Mouse (Mus musculus) thymus, postnatal 25 days (tissue): Measurements from ENCODE around the gene Adam8.

Experiments
- DNase-seq: peaks from one replicate; pipeline ENCODE4 v3.0.0; 2022

Adam8 gene

DNA sequence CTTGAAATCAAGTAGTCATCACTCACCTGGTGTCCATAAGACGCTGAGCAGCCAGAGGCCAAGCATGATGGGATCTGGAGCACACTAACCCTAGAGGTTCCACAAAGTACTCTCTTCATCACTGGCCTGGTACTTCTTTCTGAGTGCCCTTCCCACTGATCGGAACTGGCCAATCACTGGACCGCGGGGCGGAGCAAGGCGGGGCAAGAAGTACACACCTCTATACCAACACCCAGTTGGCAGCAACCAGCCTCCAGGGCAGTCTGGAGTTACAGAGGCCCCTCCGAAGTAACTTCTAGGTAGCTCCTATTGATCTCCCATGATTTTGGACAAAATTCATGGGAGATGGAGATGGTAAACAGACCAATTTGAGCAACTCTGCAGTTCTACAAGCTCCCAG lies at the start of gene Adam8:
Gene Adam8 (minus strand): TSS at position 157 of the 400 bp plus-strand sequence.
- DNase-seq = peak; percentile 25

DNA sequence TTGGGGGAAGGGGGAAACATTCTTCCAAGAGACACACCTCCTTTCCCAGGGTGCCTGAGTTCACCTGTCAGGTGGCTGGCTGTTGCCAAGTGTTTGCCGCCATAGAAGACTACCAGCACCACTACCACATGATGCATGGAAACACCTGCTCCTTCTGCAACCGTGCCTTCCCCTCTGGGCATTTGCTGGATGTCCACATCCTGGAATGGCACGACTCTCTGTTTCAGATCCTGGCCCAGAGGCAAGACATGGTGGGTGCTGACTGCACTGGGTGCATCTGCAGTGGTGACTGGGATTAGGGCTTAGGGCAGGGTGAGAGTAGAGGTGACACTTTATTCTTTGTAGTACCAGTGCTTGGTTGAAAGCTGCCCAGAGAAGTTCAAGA lies 44.8 kb upstream of the Adam8 start:
- DNase-seq = no peak

DNA sequence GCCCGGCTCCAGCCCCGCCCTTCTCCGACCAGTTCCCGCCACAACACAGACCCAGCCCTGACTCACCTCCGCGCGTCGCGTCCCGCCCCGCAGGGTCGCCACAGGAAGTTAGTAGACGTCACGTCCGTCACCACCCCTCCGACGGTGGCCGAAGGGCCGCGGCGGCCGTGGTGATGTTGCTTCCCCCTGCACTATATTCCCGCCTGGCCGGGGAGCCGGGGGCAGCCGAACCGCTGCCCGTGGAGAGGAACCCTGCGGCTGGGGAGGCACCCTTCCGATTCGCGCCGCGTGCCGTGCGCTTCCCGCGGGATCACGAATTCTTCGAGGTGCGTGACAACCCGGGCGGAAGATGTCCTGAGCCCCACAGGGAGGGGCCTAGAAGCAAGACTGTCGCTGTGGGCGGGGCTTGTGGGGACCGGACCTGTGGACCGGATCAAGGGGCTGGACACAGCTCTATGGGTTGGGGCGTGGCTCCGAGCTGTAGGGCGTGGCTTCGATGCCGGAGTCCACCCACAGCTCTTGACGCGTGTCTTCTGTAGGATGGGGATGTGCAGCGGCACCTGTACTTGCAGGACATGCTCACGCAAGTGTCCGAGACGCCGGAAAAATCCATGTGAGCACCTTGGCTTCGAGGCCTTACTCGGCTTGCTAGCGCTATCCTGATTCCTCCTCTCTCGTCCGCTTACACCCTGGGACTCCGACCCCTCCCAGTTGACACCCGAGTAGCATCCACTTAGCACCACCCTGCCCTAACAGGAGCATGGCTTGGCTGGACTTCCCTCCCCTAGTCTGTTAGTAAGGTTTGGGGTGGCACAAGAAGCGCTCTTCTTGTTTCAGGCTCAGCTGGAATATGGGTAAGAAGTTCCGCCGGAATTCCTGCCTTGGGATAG lies 44.2 kb upstream of the Adam8 start, which contains the start of the genes Zfp511 and Tubgcp2:
Gene Zfp511 (plus strand): TSS at position 111 of the 890 bp plus-strand sequence.
Gene Tubgcp2 (minus strand): TSS at position 389 of the 890 bp plus-strand sequence.
- DNase-seq = peak; percentile 87

- DNase-seq = no peak
Measured at GRCm38 (mm10) chr7:140035456-140035855, 43.1 kb upstream of the Adam8 start.

DNA sequence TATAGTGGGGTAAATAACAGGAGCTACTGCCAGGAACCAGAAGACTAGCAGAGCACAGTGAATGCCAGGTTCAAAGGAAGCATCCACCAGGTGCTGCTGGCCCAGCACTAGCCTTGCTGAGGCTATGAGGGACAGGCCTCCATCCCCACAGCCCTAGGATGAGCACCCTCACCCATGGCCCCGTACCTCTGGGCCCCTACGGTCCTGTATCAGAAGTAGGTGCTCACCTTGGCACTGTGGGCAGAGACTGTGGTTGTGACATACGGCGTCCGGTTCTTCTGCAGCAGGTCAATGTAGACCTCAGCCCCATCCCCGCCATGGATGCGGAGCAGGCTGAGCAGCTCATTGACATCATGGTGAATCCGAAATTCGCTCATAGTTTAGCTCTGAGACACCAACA lies 41.0 kb upstream of the Adam8 start:
- DNase-seq = no peak

DNA sequence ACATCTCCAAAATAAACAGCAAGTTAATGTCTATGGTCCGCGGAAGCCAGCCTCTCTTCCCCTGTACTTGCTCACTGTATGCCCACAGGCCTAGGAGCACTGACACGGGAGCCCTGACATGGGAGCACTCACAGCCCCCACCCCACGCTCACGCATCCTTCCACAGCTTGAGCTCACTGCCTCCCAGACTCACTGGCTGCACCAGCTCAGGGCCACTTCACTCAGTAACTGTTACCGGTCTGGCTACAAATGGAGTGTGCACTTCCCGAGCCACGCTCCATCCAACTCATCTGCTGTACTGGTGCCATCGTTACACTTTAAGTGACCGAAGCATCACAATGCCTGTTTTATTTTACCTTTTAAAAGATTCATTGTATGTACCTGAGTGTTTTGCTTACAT lies 40.0 kb upstream of the Adam8 start:
- DNase-seq = no peak

- DNase-seq = no peak
Measured at GRCm38 (mm10) chr7:140031771-140032170, 39.4 kb upstream of the Adam8 start.

DNA sequence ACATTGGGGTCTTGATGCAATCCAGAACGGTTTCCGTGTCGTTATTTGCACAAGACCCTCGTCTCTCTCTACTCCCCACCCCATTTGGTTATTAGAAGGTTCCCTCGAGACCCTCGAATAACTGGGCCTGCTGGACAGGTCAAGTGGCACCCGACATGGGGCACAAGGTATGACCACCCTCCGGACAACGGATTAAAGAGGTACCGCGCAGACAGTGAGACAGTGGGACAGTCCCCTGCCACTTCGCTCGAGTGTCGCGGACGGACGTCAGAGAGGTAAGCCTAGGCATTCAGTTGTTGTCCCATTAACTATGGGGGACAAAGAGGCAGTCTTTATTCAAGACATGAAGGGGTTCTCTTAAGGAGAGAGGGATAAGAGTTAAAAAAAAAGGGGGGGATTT lies 19.0 kb upstream of the Adam8 start:
- DNase-seq = no peak

DNA sequence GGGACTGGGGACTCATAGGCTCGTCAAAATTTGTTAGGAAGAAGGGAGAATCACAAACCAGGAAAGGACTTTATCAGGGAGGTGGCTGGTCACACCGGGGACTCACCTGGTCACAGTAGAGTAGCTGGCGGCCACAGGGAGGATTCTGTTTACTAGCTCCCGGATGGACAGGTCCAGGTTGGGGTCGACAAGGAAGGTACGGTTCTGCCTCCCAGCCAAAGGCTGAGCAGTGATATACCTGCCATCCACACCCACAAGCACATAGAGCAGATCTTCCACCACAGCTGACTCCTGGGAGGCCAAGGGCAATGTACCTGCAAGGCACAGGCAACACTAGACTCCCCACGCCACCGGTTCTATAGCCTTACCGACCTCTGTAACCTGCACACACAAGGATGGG lies 15.4 kb upstream of the Adam8 start:
- no peak for DNase-seq

DNA sequence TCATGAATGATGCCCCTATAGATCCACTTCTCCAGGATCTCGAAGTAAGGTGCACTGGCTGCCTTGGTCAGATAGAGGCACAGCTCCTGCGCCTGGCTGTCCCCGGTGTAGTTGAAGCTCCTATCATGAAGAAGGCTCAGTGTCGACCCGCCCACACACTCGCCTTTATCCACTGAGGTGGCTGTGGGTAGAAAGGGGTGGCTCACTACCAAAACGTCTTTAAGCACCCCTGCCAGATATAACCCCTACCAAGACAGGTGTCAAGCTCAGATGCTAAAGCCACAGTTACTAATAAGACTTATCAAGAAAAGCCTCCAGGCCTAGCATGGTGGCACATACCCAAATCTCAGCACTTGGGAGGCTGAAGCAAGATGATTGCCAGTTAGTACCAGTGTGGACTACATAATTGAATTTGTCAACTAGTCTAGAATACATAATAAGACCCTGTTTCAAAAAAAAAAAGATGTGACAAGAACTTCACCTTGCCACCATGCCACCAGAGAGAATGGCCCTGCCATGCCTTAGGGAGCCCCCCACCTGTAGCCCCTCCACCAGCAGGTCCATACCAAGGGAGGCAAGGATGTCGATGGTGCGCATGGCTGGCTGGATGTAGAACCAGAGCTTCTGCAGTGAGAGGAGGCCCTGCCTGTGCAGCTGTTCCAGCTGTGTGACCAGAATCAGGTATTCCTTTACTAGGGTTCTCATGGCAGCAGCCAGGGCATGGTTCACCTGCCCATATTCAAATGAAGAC lies 14.7 kb upstream of the Adam8 start:
- DNase-seq = no peak

- DNase-seq = no peak
Measured at GRCm38 (mm10) chr7:140004666-140005065, 12.3 kb upstream of the Adam8 start.

DNA sequence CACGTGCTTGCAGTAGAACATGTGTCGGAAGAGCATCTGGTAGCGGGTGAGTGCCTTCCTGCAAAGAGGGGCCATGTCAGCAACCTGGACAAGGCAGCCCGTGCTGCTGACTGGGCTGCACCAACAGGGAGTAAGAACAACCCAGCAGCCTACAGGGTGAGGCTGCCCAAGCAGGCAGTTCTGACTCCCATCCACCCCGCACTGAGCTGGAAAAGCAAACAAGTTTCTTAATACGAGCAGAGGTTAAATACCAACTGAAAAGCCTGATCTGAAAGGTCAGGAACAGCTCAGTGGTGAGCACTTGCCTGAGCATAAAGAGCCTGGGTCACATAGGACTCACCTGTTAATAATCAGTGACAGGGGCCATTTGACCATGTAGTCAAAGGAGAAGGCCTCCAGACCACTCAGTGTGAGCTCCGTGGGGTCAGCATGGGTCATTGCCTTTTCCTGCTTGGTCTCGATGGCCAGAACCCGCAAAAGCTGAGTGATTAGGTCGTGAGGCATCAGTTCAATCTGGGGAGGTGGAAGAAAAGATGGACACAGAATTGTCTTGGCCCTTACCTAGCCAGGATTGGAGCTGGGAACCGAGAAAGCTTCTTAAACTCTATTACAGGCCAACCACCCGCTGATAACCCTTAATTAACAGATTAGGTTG lies 8.9 kb upstream of the Adam8 start:
- DNase-seq = no peak

DNA sequence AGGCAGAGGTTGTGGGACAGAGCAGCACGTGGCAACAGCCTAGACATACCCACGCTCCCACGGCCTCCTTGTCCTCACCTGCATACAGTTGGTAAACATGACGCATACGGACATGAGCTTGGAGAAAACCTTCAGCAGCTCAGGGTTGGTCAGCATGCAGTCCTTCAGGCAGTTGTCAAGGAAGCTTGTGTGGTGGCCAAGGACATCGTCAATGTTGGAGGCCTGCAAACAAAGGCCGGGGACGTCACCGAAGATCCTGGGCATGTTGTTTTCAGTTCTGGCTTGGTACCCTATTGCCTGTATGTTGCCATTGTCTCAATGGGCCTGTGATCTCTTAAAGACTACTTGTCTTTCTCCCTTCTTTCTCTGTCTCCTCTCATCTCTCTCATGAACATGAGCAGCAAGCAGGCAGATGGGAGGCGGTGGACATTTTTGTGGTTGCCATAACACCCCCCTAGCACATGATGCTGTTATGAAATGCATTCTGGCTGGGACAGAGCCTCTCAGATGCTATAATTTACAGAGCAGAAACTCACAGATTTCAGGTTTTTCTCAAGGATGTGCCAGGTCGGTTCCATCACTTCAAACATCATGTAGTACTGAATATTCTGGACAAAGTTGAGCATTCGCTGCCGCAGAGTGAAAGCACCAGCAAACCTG lies 6.5 kb upstream of the Adam8 start:
- no peak for DNase-seq

DNA sequence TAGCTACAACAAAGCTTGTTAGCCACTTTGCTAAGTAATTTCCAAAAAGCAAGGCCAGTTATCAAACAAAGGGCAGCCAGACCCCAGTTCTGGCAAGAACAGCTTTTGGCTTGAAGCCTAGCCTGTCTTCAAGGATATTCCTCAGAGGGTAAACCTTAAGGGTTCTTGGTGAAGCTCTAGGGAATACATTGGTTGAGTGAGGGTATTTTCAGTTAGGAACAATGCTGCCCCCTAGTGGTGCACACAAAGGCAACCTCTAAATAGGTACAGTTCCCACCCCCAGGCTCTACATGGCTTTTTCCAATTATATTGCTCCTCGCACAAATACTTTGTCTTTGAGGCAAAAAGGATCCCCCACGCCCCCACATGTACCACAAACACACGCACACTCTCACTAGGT lies 2.3 kb upstream of the Adam8 start:
- DNase-seq = peak; percentile 62

- no peak for DNase-seq
Measured at GRCm38 (mm10) chr7:139994202-139994601, 1.8 kb upstream of the Adam8 start.

GRCm38 (mm10) chr7:139993532-139993931 lies 1.2 kb upstream of the Adam8 start:
- DNase-seq = no peak

- DNase-seq = no peak
Measured at GRCm38 (mm10) chr7:139990864-139991394, 1.4 kb downstream of the Adam8 start.

DNA sequence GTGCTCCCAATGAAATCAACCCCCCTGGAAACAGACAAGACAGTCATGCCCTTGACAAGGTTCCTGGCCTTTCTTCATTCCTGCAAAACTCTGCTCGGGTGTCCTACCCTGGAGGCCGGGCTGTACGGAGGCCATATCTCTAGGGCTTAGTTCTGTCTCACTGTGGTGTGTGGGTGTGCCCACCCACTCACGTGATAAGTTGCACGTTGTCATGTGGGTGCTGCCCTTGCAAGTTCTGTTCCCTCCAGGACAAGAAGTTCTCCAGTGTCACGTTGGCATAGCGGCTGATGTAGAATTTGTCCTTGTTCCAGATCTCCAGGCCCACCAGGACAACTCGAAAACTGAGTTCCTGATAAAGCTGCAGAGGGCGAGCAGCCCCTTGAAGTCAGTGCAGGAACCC lies 4.1 kb downstream of the Adam8 start:
- DNase-seq = no peak

DNA sequence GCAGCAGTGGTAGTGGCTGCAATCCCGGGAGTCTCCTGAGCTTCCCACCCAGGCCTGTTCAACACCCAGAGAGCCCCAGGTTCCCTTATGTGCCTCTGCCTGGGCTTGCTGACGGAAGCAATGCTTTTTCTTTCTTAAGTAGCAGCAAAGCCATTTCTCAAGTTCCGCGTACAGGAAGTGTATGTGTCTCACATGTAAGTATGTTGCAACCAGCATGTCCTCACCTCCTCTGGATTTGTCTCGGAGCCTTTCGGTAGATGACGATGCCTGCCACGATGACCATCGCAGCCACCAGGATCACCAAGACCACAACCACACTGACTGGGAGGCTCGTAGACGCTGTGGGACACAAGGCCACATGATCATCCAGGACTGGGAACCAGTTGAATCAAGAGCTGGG lies 7.9 kb downstream of the Adam8 start:
- no peak for DNase-seq

- no peak for DNase-seq
Measured at GRCm38 (mm10) chr7:139982058-139982457, 10.3 kb downstream of the Adam8 start.

- no peak for DNase-seq
Measured at GRCm38 (mm10) chr7:139980778-139981177, 11.6 kb downstream of the Adam8 start.

DNA sequence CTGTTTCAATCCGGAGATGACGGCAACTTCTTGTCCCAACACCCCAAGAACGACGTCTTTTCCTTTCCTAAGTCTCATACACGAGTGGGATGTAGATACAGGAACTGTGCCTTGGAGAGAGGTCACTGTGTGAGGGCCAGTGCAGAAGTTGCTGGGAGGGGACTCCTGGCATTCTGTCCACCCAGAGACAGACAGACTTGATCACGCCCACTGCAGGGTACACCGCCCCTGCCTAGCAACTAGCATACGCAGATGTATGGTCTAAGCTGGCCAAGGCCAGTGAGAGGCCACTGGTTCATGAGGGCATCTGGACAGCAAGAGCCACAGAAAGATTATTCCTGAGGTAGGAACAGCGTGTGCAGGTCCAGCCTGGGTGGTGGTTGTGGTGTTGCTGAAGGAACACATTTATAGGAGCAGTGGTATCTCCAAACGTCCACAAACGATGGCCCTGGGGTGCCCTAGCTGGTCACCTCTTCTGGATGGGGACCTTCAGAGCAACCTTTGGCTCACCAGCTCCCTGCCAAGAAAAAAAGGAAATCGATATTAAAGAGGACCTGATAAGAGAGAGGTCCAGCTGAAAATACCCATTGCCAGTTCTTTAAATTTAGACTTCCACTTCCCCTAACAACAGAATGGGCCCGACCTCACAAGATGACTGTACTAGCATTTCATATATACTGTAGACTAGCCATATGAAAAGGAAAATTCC lies 13.2 kb downstream of the Adam8 start:
- no peak for DNase-seq
